Mouse (Mus musculus) naive thymus-derived CD4-positive, alpha-beta T cell, adult 2 months (primary cell): ENCODE measurements around the gene Acad12.

Experiments
- DNase-seq: peaks from one replicate; pipeline ENCODE4 v3.0.0-alpha.2; 2011; ENCODE audit warnings: low read depth

Gene Acad12

GRCm38 (mm10) chr5:121583765-121584501 is 34.8 kb downstream of the Acad12 start:
- DNase-seq, result peak; percentile 27

DNA sequence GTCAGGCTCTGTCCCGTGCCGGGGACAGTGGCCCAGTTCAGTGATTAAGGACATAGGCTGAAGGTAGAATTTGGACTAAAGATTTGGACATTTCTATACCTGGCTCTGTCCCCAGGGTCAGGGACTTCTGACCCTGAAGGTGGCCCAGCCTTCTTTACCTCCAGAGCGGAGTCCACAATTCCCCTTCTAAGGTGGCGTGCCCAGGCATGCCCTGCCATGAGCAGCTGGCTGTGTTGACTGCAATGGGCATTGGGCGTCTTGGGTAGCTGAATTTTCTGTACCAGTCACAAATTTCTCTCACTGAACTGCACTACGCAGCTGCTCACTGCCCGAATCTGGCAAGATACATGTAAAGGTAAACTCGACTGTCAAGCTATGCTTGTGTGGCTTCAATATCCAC is 36.8 kb downstream of the Acad12 start:
- DNase-seq, result no peak

DNA sequence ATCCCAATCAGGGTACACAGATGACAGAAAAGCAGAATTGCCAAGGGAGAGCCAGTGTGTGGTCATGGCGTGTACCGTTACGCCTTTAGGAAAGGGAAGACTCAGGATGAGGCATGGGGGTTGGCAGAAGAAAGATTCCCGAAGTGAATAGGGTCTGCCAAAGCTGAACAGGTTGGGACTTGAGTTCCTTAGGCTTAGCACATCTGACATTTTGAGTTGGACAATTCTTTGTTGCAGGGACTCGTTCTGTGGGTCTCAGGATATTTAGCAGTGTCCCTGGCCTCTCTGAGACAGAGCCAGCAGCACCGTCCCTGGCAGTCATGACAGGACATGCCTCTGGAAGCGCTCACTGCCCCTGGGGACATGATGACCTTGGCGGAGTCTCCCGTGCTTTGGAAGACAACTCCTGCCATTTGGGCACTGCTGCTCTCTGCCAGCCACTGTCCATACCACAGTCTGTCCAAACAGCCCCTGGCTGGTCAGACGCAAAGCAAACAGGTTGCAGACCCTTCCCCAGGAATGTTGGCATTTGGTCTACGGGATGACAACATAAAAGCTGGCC is 41.7 kb downstream of the Acad12 start:
- no peak for DNase-seq

DNA sequence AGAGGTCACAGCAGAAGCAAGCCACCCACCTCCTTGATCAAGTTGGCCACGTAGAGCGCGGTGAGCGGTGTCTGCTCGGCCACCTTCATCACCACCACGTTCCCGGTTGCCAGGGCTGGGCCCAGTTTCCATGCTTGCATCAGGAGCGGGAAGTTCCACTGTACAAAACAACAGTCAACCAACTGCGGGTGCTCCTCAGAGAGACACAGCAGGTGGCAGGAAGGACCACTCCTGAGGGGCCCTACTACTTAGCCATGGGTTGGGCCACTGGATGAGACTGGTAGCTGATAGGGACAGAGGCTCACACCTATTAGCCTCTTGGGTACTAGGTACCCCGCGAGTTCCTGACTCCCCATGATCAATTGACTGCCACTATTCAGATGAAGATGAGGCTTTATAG is 42.9 kb downstream of the Acad12 start:
- no peak for DNase-seq

DNA sequence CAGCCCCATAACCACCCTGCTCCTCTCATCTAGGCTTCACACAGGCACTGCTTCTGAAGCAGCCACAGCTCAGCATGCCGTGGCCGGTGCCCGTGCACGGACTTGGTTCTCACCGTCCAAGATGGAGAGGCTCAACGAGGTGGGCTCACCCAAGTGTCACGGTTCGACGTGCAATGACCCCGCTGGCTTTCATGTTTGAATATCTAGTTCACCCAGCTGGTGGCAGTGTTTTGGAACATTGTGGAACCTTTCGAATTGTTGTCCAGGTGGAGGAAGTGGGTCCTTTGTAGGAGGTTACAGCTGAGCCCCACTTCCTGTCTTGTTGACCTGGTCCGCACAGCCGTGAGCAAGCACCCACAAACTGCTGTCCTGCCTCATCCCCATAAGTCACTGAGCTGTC is 44.6 kb downstream of the Acad12 start:
- no peak for DNase-seq

GRCm38 (mm10) chr5:121570787-121571186 is 48.0 kb downstream of the Acad12 start:
- DNase-seq, result no peak

GRCm38 (mm10) chr5:121569881-121570420 is 48.8 kb downstream of the Acad12 start:
- DNase-seq, result no peak

DNA sequence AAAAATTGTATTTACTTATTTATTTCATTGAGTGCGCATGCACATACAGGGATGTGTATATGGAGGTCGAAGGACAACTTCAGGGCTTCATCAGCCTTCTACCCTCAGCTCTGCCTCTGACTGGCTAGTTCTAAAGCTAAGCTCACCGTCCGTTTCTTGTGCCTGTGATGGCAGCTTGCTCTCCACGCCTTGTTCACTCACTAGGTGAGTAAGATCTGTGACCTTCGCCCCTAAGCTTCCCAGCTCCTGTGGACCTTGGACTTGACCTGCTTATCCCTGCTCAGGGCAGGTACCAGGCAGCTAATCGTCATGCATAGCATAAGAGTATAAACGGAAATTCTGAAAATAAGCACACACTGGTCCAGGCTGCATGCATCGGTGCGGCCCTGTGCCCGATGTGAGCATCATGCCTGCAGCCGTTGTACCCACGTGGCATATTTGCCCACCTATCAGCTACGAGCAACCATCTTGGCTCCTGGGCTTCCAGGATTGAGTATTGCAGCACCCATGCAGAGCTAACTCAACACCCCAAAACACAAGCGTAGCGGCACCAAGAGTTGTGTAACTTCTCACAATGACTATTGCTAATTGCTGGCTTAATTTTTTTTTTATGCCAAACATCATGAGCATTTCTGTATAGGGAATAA is 52.6 kb downstream of the Acad12 start:
- no peak for DNase-seq

- peak; percentile 95 for DNase-seq
These were observed 54.3 kb downstream of the Acad12 start for GRCm38 (mm10) chr5:121564468-121564895.

DNA sequence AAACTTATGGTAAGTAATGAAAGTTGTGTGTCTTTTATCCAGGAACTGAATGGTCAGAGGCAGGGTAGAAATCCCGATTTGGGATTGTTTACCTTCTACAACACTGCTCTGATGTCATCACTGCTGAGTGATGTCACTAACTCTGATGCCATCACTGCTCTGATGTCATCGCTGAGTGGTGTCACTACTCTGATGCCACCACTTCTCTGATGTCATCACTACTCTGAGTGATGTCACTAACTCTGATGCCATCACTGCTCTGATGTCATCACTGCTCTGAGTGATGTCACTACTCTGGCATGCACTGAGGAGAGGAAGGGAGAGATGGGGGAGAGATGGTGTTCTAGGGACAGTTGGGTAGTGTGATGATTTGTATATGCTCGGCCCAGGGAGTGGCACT is 56.3 kb downstream of the Acad12 start:
- no peak for DNase-seq

- no peak for DNase-seq
These were observed 69.5 kb downstream of the Acad12 start for GRCm38 (mm10) chr5:121549196-121549595.

GRCm38 (mm10) chr5:121547084-121547483 is 71.7 kb downstream of the Acad12 start:
- DNase-seq, result no peak
